Mouse (Mus musculus) forebrain, postnatal 0 days (tissue): ENCODE measurements around the gene 9630041A04Rik. TPM values are rescaled to one million over a fixed set of nuclear protein-coding genes. Genes with fewer than 3 reads are reported as not detected.

ENCODE experiments used
- ATAC-seq: fragments of 200-750 bp; cut with Nextera tagmentation; 2 replicates; pipeline ENCODE4 v1.8.0; 2017; ENCODE audit warnings: mild to moderate bottlenecking, moderate library complexity
- DNase-seq: peaks from one replicate; pipeline ENCODE4 v3.0.0-alpha.2; 2015
- H3K27ac ChIP-seq: fragments of 300-500 bp; sonication (generic); 2 replicates; pipeline ENCODE4 v1.5.1; 2014; ENCODE audit warnings: low read depth, mild to moderate bottlenecking, antibody characterized with exemption, low read length, moderate library complexity, mixed read lengths
- H3K27me3 ChIP-seq: fragments of 300-500 bp; sonication (generic); 2 replicates; pipeline ENCODE4 v1.6.1; 2014; ENCODE audit warnings: mild to moderate bottlenecking, low read length, mixed read lengths; ENCODE audit not compliant: insufficient read depth
- H3K36me3 ChIP-seq: fragments of 300-500 bp; sonication (generic); 2 replicates; pipeline ENCODE4 v1.6.1; 2014; ENCODE audit warnings: mild to moderate bottlenecking, moderate library complexity; ENCODE audit not compliant: insufficient read depth
- H3K4me1 ChIP-seq: fragments of 300-500 bp; sonication (generic); 2 replicates; pipeline ENCODE4 v1.6.1; 2014; ENCODE audit warnings: antibody characterized with exemption; ENCODE audit not compliant: insufficient read depth
- H3K4me2 ChIP-seq: fragments of 300-500 bp; sonication (generic); 2 replicates; pipeline ENCODE4 v1.6.1; 2014; ENCODE audit warnings: low read depth, mild to moderate bottlenecking, moderate library complexity
- H3K4me3 ChIP-seq: fragments of 300-500 bp; sonication (generic); 2 replicates; pipeline ENCODE4 v1.5.1; 2014; ENCODE audit warnings: low read depth, low read length, mixed read lengths
- H3K9ac ChIP-seq: fragments of 300-500 bp; sonication (generic); 2 replicates; pipeline ENCODE4 v1.6.1; 2014; ENCODE audit warnings: mild to moderate bottlenecking
- H3K9me3 ChIP-seq: fragments of 300-500 bp; sonication (generic); 2 replicates; pipeline ENCODE4 v1.6.1; 2016; ENCODE audit warnings: low read length
- CTCF ChIP-seq: sonication (generic); IDR thresholded peaks from 2 replicates; pipeline ENCODE4 v1.5.1; 2016; ENCODE audit warnings: antibody characterized with exemption, control low read depth, low read depth
- WGBS: fragments of 180-500 bp; shearing (Covaris S2); extraction: QIAGEN DNeasy Blood & Tissue Kit; methylation state at CpG from one replicate; pipeline ENCODE4 v1.1.7; 2014; 5-methylcytosine and 5-hydroxymethylcytosine counted together
- polyA plus RNA-seq: library from polyadenylated mRNA; unstranded; fragments of >200 nt; fragmentation: Nextera tagmentation; extraction: Ambion mirVana; gene quantifications from 2 replicates; pipeline ENCODE4 v1.2.1, GENCODE M21; 2015
- total RNA-seq: library from RNA; depleted of rRNA; stranded (reverse); fragments of >200 nt; gene quantifications from 2 replicates; pipeline ENCODE4 v1.2.3, GENCODE M21; 2014

9630041A04Rik gene
- total and polyA plus RNA-seq, 2 experiments from 2014 or later: not detected

DNA sequence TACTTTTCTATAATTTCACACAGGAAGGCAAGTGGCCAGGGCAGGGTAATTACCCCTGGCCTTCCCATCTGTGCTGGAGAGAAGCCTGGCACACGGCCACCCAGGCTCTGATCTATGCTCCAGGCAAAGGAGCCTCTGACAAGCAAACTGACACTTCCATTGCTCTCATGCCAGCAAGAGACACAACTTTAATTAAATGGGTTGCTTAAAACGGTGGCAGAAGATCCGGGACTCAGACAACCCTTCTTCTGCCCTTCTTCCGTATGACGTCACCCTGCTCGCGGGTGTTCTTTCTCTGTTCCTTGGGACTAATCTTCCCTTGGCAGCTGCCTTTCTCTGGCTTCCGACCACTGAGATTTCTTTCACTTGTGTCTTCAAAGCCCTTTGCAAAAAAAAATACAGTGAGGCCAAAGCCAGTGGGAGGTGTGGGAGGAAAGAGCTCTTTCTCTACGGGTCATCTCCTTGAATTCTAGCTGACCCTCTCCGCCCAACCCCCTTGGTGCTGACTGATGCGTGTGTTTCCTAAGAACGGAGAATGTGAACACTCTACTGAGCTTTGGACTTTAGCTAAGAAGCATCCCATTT is 932 bp downstream of the 9630041A04Rik start:
- H3K27me3 ChIP-seq: no peaks in the 10 kb centered on the region
- H3K4me1 ChIP-seq: peaks cover 6% of the 10 kb centered on the region; the same call in 1 of the 2 replicates
- no peak overlapping the region for H3K9ac ChIP-seq
- 14% methylated on average over 12 of the region's 12 CpGs for WGBS
- DNase-seq (peak; percentile 67), ATAC-seq (peak; percentile 83)
- no peaks in the 10 kb centered on the region for H3K9me3 ChIP-seq
- H3K36me3 ChIP-seq: no peaks in the 10 kb centered on the region
- no peak for TF ChIP-seq CTCF
- peak overlapping the region; percentile 35 for H3K4me2 ChIP-seq
- H3K27ac ChIP-seq: peak overlapping the region; percentile 54
- H3K4me3 ChIP-seq: no peak overlapping the region

DNA sequence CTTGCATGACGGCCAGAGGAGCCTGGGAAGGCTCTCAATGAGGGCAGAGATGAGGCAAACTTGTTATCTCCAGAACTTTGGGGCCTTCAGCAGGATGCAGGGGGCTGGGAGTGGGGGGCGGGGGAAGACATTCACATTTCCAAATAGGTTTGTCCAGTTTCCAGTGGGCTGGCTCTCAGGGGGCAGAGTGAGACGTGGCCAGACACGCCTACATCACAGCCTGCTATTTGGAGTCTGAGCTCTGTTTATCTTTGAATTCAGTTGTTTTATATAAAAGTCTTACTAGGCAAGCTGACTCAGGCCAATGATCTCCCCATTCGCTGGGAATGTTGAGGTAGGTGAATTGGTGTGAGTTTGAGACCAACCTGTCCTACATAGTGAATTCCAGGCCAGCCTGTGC is 1.5 kb downstream of the 9630041A04Rik start:
- Histone ChIP-seq H3K4me1 (peaks cover 6% of the 10 kb centered on the region; the same call in 1 of the 2 replicates), H3K9ac (no peak overlapping the region), H3K4me2 (peak overlapping the region; percentile 35), H3K4me3 (no peak overlapping the region), H3K27ac (no peak overlapping the region), H3K27me3 (no peaks in the 10 kb centered on the region), H3K36me3 (no peaks in the 10 kb centered on the region), H3K9me3 (no peaks in the 10 kb centered on the region)
- 65% methylated on average over 5 of the region's 5 CpGs for WGBS
- TF ChIP-seq CTCF: no peak
- ATAC-seq (peak; percentile 35; the same call in 1 of the 2 replicates), DNase-seq (no peak)

DNA sequence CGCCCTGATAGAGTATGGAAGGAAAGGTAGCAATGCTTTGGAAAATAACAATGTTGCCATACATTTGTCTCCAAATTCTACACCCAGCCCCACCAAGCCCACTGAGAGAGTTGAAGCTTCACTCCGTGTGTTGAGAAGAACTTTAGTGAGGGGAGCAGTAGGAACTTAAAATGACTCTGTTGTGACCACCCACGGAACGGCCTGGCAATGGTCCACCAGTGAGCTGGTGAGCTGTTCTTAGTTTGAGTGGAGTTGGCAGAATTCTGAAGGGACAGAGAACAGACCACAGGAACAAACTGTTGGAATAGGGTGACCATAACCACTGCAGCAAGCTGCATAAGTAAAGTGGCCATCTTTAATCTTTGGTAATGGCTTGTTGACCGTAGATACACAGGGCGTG is 7.0 kb downstream of the 9630041A04Rik start:
- 84% methylated on average over 6 of the region's 6 CpGs for WGBS
- H3K9me3 ChIP-seq: no peaks in the 10 kb centered on the region
- no peaks in the 10 kb centered on the region for H3K27me3 ChIP-seq
- H3K4me1 ChIP-seq: no peaks in the 10 kb centered on the region
- H3K4me3 ChIP-seq: no peak overlapping the region
- H3K36me3 ChIP-seq: no peaks in the 10 kb centered on the region
- TF ChIP-seq CTCF: no peak
- no peak overlapping the region for H3K27ac ChIP-seq
- H3K9ac ChIP-seq: no peak overlapping the region
- no peak overlapping the region for H3K4me2 ChIP-seq
- ATAC-seq (no peak), DNase-seq (no peak)

DNA sequence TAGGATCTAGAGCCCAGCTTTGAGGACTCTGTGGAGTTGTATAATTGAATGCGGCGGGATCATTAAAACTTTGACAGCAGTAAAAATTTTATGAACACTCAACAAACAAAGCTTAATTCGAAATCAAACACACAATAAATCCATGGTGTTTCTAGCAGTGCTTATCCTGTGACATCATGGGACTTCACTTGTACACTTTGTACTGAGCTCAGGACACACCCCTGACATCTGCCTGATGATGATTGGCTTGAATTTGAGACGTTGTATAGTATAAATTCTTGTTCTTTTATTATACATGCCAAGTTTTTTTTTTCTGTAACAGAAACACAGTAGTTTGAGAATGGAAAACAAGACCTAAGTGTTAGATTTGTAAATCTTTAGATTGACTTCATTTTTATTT is 8.4 kb downstream of the 9630041A04Rik start:
- no peak for TF ChIP-seq CTCF
- DNase-seq: no peak
- Histone ChIP-seq H3K4me3 (no peak overlapping the region), H3K4me1 (no peaks in the 10 kb centered on the region), H3K4me2 (no peak overlapping the region), H3K27me3 (no peaks in the 10 kb centered on the region), H3K9me3 (no peaks in the 10 kb centered on the region), H3K9ac (no peak overlapping the region), H3K36me3 (no peaks in the 10 kb centered on the region), H3K27ac (no peak overlapping the region)
- 77% methylated on average over 4 of the region's 4 CpGs for WGBS
- ATAC-seq: no peak

DNA sequence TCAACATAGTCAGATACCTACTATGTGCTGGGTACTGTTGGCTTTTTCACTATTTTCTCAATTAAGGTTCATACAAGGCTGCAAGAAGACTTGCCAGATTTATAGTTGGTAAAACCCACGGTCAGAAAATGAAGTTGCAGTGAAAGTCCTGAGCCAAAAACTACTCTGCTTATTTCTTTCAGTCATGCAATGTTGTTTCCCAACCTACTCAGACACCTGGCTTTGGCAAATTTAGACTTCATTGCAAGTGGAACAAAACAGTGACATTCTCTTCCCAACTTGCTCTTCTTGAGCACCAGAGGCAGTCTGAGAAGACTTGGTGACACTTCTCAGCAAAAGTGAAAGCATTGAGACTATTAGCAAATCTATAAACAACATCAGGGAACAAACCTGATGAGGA is 13.7 kb downstream of the 9630041A04Rik start:
- no peaks in the 10 kb centered on the region for H3K4me1 ChIP-seq
- H3K9me3 ChIP-seq: no peaks in the 10 kb centered on the region
- WGBS: 89% methylated on average over 1 of the region's 1 CpGs
- no peak overlapping the region for H3K4me3 ChIP-seq
- ATAC-seq: no peak
- H3K36me3 ChIP-seq: no peaks in the 10 kb centered on the region
- H3K4me2 ChIP-seq: no peak overlapping the region
- H3K27ac ChIP-seq: no peak overlapping the region
- TF ChIP-seq CTCF: no peak
- DNase-seq: no peak
- H3K27me3 ChIP-seq: no peaks in the 10 kb centered on the region
- H3K9ac ChIP-seq: no peak overlapping the region

DNA sequence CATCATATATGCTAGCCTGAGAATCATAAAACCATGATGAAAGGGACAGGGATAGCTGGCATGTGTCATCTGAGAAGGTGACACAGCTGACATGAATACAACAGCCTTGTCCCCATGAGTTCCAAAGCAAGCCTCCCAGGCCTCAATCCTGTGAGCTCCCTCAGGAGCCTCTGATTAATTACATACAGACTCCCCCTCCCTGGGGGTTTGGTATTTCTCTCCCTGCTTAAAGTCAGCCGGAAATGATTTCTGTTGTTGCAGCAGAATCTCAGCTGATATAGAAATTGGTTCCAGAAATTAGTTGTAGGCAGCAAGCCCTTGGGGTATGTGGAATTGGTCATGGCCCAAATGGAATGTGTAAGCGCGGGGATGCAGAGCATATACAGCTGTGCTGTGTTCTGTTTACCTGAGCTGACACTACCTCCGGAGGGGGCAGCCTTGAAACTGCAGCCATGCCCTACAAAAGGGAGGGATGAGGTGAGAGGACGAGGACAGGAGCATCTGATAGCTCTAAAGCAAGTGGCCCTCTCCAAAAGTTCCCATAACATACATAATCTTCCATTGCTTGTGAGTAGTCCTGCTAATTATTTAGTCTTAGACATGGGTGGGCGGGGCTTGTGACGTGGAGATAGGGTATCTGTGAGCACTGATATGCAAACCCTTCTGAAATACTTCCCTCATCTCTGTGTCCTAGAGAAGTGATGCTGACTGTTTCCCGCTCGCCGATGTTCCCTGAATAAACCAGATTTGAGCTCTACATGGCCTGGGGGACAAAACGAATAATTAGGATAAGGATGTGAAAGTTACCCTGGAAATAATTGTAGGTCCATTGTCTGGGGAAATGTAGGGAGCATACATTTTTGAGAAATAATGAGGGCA is 15.7 kb downstream of the 9630041A04Rik start:
- H3K27me3 ChIP-seq: no peaks in the 10 kb centered on the region
- no peaks in the 10 kb centered on the region for H3K36me3 ChIP-seq
- no peak overlapping the region for H3K4me3 ChIP-seq
- no peak for TF ChIP-seq CTCF
- no peak overlapping the region for H3K9ac ChIP-seq
- no peak overlapping the region for H3K27ac ChIP-seq
- WGBS: 82% methylated on average over 11 of the region's 11 CpGs
- H3K4me2 ChIP-seq: no peak overlapping the region
- no peaks in the 10 kb centered on the region for H3K4me1 ChIP-seq
- no peaks in the 10 kb centered on the region for H3K9me3 ChIP-seq
- DNase-seq (no peak), ATAC-seq (no peak)

DNA sequence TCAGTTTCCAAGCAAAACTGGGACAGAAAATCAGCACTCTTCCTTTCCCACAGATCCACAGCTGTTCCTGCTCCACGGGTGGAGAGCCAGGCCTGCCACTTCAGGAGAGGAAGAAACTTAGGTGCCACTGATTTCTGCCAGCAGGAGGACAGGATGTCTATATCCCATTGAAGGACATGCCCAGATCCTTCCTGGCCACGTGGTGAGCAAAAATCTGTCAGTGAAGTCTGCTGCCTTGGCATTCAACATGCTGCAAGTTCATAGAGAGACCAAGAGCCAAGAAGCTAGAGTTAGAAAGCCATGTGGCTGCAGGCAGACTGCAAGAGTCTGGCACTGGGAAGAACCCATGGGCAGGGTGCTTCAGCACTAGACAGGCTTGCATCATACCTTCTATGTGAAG is 21.7 kb downstream of the 9630041A04Rik start:
- Histone ChIP-seq H3K9ac (no peak overlapping the region), H3K4me3 (no peak overlapping the region), H3K4me1 (0 out of 2 replicates have a peak, but pooled peaks cover 3% of the 10 kb centered on the region), H3K27ac (peak overlapping the region; percentile 3; the same call in 1 of the 2 replicates), H3K4me2 (no peak overlapping the region), H3K9me3 (no peaks in the 10 kb centered on the region), H3K36me3 (no peaks in the 10 kb centered on the region), H3K27me3 (no peaks in the 10 kb centered on the region)
- ATAC-seq: peak; percentile 88
- DNase-seq: peak; percentile 70
- 51% methylated on average over 2 of the region's 2 CpGs for WGBS
- peak; percentile 38 for TF ChIP-seq CTCF
